Mouse (Mus musculus) liver, embryonic 14.5 days (tissue): ENCODE results near the gene Lmna.

Experiments used
- CTCF ChIP-seq: IDR thresholded peaks from 2 replicates; pipeline ENCODE4 v1.5.1; 2016; ENCODE audit warnings: antibody characterized with exemption, low read depth, control low read depth
- EP300 ChIP-seq: IDR thresholded peaks from 2 replicates; pipeline ENCODE4 v1.6.1; 2016; ENCODE audit warnings: antibody characterized with exemption, low read depth

DNA sequence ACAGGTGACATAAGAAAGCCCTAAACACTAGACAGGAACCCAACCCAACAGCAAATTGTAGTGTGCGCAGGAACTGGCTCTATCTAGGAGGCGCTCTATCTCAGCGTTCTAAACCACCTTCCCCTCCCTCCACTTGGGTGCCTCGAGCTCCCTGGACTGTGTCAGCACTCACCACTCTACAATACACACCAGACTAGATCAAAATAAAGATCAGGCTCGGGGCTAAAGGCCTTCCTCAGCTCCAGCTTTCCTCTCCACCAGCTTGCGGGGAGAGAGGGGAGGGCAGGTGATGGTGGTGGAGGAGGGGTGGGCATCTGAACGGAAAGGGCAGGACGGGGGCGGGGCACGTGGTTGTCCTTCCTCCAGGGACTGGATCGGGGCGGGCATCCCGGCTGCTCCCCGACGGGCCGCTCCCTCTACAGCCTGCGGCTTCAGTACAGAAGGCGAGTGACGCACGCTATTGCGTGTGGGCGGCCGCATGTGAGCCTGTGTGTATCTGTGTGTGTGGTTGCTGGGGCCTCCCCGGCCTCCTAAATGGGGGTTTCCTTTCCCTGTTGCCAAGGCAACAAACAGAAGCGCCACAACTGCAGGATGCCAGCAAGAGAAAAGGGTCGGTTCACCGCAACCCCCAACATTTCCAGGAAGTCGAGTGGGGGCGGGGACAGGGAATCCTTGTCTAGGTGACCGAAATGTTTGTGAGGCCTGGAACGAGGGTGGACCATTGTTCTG, at the start of gene Lmna:
- no peak for TF ChIP-seq EP300
- TF ChIP-seq CTCF: peak; percentile 67
